Mouse (Mus musculus): ENCODE results near the gene Tjp2.

Tjp2 gene

GRCm38 (mm10) chr19:24058851-24059250 lies 166.0 kb downstream of the Tjp2 start:
- no peak for ATAC-seq (ENCODE audit: low TSS enrichment)

GRCm38 (mm10) chr19:24058021-24058420 lies 166.8 kb downstream of the Tjp2 start:
- ATAC-seq (ENCODE audit: low TSS enrichment) = no peak

DNA sequence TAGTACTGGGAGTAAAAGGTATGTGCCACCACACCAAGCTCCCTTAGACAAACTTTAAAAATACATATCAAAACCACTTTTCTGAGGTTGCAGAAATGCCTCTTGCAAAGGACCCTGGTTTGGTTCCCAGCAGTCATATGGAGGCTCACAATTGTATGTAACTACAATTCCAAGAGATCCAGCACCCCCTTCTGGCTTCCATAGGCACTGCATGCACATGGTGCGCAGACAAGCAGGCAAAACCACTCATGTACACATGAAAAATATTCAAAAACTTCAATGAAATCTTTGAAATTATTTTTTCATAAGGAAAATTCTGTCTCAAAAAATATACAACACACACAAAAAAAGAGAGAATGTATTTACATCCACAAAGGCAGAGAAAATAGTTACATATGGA lies 167.9 kb downstream of the Tjp2 start:
- no peak for ATAC-seq (ENCODE audit: low TSS enrichment)

GRCm38 (mm10) chr19:24054904-24055303 lies 169.9 kb downstream of the Tjp2 start:
- peak; percentile 86 for ATAC-seq (ENCODE audit: low TSS enrichment)

GRCm38 (mm10) chr19:24054265-24054664 lies 170.6 kb downstream of the Tjp2 start:
- ATAC-seq (ENCODE audit: low TSS enrichment) = no peak

DNA sequence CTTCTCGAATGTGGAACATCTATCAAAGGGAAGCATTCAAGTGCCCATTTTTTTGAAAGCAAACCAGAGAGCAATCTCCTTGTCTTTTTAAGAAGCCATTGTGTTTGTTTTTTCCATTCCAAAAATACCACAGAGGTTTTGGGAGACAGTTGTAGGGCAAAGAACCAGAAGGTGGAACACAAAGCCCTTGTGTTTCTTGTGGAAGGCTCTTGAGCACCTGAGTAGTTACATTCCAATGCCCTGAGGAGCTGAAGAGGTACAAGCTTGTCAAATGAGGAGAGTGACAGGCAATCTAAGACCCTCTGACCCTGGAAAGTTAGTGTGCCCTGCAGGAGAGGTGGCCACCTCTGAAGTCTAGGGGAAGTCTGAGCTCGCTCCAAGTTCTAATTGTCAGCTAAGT lies 174.3 kb downstream of the Tjp2 start:
- ATAC-seq (ENCODE audit: low TSS enrichment) = no peak

DNA sequence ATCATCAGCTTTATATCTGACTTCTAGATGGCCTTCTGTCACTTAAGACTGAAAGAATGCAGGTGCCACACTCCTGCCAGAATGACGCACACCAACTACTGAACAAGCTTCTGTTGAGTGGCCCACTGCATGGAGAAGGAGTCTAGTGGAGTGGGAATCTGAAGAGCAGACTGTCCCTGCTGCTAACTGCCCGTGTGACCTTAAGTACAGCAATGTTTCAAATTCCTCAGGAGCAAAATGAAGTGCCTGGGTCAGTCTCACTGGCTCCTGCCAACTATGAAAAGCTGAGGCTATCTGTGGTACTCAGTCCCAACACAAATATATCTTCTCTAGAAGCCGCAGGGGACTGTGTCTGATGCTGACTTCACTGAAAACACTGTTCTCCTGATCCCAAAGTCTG lies 175.5 kb downstream of the Tjp2 start:
- ATAC-seq (ENCODE audit: low TSS enrichment) = no peak

- ATAC-seq (ENCODE audit: low TSS enrichment) = no peak; the same call in 1 of the 2 replicates
Observed at GRCm38 (mm10) chr19:24046395-24046993, 178.3 kb downstream of the Tjp2 start.
